Comparison of ENCODE assay signal across 25 mouse cellular contexts in genomic region chr12:108749019-108749418, GRCm38 (mm10). TPM values are rescaled to one million over a fixed set of nuclear protein-coding genes. Genes with fewer than 3 reads are reported as not detected.
A peak's percentile ranks its signal among the peaks of the same experiment; 100 is the strongest.
DNase-seq lines count a peak whose midpoint lies in the region; ATAC-seq and TF ChIP-seq lines count a peak whose summit lies in the region.
"Had no signal": no experiment of that assay in that cellular context is flagged by ENCODE, and none has a peak within 500 bp of the region (broad histone marks: within the 10 kb centered on the region; RNA-seq: fewer than 3 reads in every experiment).

No protein-coding gene starts in this region.

- no peak overlapping the region for H3K9ac ChIP-seq in intestine, embryonic 14.5 days (ENCODE audit: low read length)
- H3K9ac ChIP-seq in intestine, postnatal 0 days (ENCODE audit: low read depth, low read length), result no peak overlapping the region
- H3K9ac ChIP-seq in neural tube, embryonic 15.5 days (replicated peaks), result no peak overlapping the region
- H3K9ac ChIP-seq: embryonic facial prominence, embryonic 12.5 days; forebrain, embryonic 13.5 days; forebrain, embryonic 15.5 days had no signal

- no peaks in the 10 kb centered on the region for H3K9me3 ChIP-seq in intestine, embryonic 14.5 days (ENCODE audit: control insufficient read depth, low read length)
- H3K9me3 ChIP-seq in intestine, postnatal 0 days (ENCODE audit: control insufficient read depth), result no peaks in the 10 kb centered on the region
- H3K9me3 ChIP-seq in neural tube, embryonic 15.5 days (replicated peaks), result no peaks in the 10 kb centered on the region
- H3K9me3 ChIP-seq in embryonic facial prominence, embryonic 10.5 days, result no peaks in the 10 kb centered on the region
- H3K9me3 ChIP-seq: embryonic facial prominence, embryonic 12.5 days; forebrain, embryonic 13.5 days; forebrain, embryonic 15.5 days had no signal

- H3K27ac ChIP-seq in intestine, embryonic 14.5 days (ENCODE audit: low read depth), result no peak overlapping the region
- no peak overlapping the region for H3K27ac ChIP-seq in intestine, postnatal 0 days (ENCODE audit: low read depth, low read length)
- H3K27ac ChIP-seq in neural tube, embryonic 15.5 days (replicated peaks), result no peak overlapping the region
- no peak overlapping the region for H3K27ac ChIP-seq in embryonic facial prominence, embryonic 10.5 days (replicated peaks)
- H3K27ac ChIP-seq: embryonic facial prominence, embryonic 12.5 days; forebrain, embryonic 13.5 days; forebrain, embryonic 15.5 days had no signal

- H3K4me2 ChIP-seq in intestine, embryonic 14.5 days (ENCODE audit: low read length), result no peak overlapping the region
- H3K4me2 ChIP-seq in intestine, postnatal 0 days (replicated peaks; ENCODE audit: low read depth), result no peak overlapping the region
- no peak overlapping the region for H3K4me2 ChIP-seq in neural tube, embryonic 15.5 days
- H3K4me2 ChIP-seq: embryonic facial prominence, embryonic 12.5 days; forebrain, embryonic 13.5 days; forebrain, embryonic 15.5 days had no signal

- no peaks in the 10 kb centered on the region for H3K36me3 ChIP-seq in intestine, embryonic 14.5 days (ENCODE audit: control insufficient read depth, insufficient read depth, low read length)
- no peaks in the 10 kb centered on the region for H3K36me3 ChIP-seq in intestine, postnatal 0 days (ENCODE audit: control insufficient read depth, insufficient read depth)
- H3K36me3 ChIP-seq in neural tube, embryonic 15.5 days, result no peaks in the 10 kb centered on the region
- no peaks in the 10 kb centered on the region for H3K36me3 ChIP-seq in embryonic facial prominence, embryonic 10.5 days (replicated peaks)
- H3K36me3 ChIP-seq: embryonic facial prominence, embryonic 12.5 days; forebrain, embryonic 15.5 days; G1E had no signal

- no peaks in the 10 kb centered on the region for H3K4me1 ChIP-seq in intestine, embryonic 14.5 days (replicated peaks; ENCODE audit: control insufficient read depth, insufficient read depth, low read length)
- H3K4me1 ChIP-seq in intestine, postnatal 0 days (replicated peaks; ENCODE audit: control insufficient read depth, insufficient read depth, low read length), result no peaks in the 10 kb centered on the region
- no peaks in the 10 kb centered on the region for H3K4me1 ChIP-seq in neural tube, embryonic 15.5 days
- H3K4me1 ChIP-seq in embryonic facial prominence, embryonic 10.5 days, result peaks cover 8% of the 10 kb centered on the region; the same call in 1 of the 2 replicates
- H3K4me1 ChIP-seq: embryonic facial prominence, embryonic 12.5 days; forebrain, embryonic 15.5 days had no signal

- 77% methylated on average over 6 of the region's 6 CpGs for WGBS in intestine, embryonic 14.5 days
- WGBS in intestine, postnatal 0 days, result 85% methylated on average over 6 of the region's 6 CpGs
- WGBS in neural tube, embryonic 15.5 days, result 70% methylated on average over 6 of the region's 6 CpGs
- 66% methylated on average over 6 of the region's 6 CpGs for WGBS in embryonic facial prominence, embryonic 10.5 days

- intact Hi-C loops in heart, postnatal 36 days (cut with DNase I), result no loop called here

- peak; percentile 57 for DNase-seq in heart, adult 11 months
- no peak for DNase-seq in heart, postnatal 36 days
- DNase-seq in intestine, embryonic 14.5 days (ENCODE audit: low spot score), result peak; percentile 41
- peak; percentile 4 for DNase-seq in neural tube, embryonic 10.5 days (ENCODE audit: extremely low spot score, low spot score)
- peak; percentile 6 for DNase-seq in embryonic facial prominence, embryonic 10.5 days (ENCODE audit: low spot score)
- DNase-seq: adrenal gland, adult 2 months; adrenal gland, postnatal 10 days; adrenal gland, postnatal 25 days; B cell, adult 2 months; cerebellum, adult 11 months; cerebellum, adult 18-20 months; cerebellum, adult 8-10 months; cerebellum, adult 9-11 months; cerebellum, postnatal 14 days; cerebellum, postnatal 36 days; embryo, embryonic 11 days had no signal

- ATAC-seq in intestine, embryonic 14.5 days (replicated peaks; ENCODE audit: low FRiP score, low TSS enrichment, low read depth), result no peak
- ATAC-seq in intestine, postnatal 0 days, result no peak
- no peak for ATAC-seq in neural tube, embryonic 15.5 days (ENCODE audit: low FRiP score)
- ATAC-seq: CD4-positive, CD25-positive, alpha-beta regulatory T cell, adult 4 months; forebrain, embryonic 13.5 days; forebrain, embryonic 15.5 days had no signal

- no peaks in the 10 kb centered on the region for H3K27me3 ChIP-seq in intestine, embryonic 14.5 days (replicated peaks; ENCODE audit: control insufficient read depth, insufficient read depth, low read length)
- H3K27me3 ChIP-seq in intestine, postnatal 0 days (replicated peaks; ENCODE audit: control insufficient read depth, insufficient read depth, low read length), result no peaks in the 10 kb centered on the region
- H3K27me3 ChIP-seq in neural tube, embryonic 15.5 days (replicated peaks), result no peaks in the 10 kb centered on the region
- no peaks in the 10 kb centered on the region for H3K27me3 ChIP-seq in embryonic facial prominence, embryonic 10.5 days (replicated peaks; ENCODE audit: low read depth, poor library complexity, severe bottlenecking)
- H3K27me3 ChIP-seq: embryonic facial prominence, embryonic 12.5 days; forebrain, embryonic 13.5 days; forebrain, embryonic 15.5 days had no signal

- no peak overlapping the region for H3K4me3 ChIP-seq in intestine, embryonic 14.5 days (ENCODE audit: low read depth, low read length)
- no peak overlapping the region for H3K4me3 ChIP-seq in intestine, postnatal 0 days (ENCODE audit: low read depth, low read length)
- no peak overlapping the region for H3K4me3 ChIP-seq in neural tube, embryonic 15.5 days (replicated peaks)
- no peak overlapping the region for H3K4me3 ChIP-seq in embryonic facial prominence, embryonic 10.5 days
- H3K4me3 ChIP-seq: embryonic facial prominence, embryonic 12.5 days; forebrain, embryonic 13.5 days; forebrain, embryonic 15.5 days had no signal

- no peak for TF ChIP-seq CTCF in intestine, postnatal 0 days (IDR thresholded peaks at IDR 0.05; ENCODE audit: low read depth)

RNA-seq across cellular contexts. Expression of gene Yy1, which starts 43.8 kb away (rescaled TPM):
- 10 to 100 TPM; 38.3 to 42.7 TPM for total RNA-seq in heart, postnatal 36 days (2021)
- 18.4 and 20.5 TPM in 2 replicates for polyA plus RNA-seq in intestine, embryonic 14.5 days (2014; fragmentation: Nextera tagmentation; extraction: Ambion mirVana)
- polyA plus RNA-seq in intestine, postnatal 0 days (2015; fragmentation: Nextera tagmentation; extraction: Ambion mirVana), result 10.3 and 10.9 TPM in 2 replicates
- polyA plus RNA-seq in neural tube, embryonic 15.5 days (2015; fragmentation: Nextera tagmentation; extraction: Ambion mirVana), result 10.2 and 13.7 TPM in 2 replicates
- polyA plus RNA-seq in embryonic facial prominence, embryonic 10.5 days (2016; fragmentation: Nextera tagmentation; extraction: Ambion mirVana), result 14.0 and 15.0 TPM in 2 replicates

RNA-seq across cellular contexts. Expression of gene Degs2, which starts 46.9 kb away (rescaled TPM):
- total RNA-seq in heart, postnatal 36 days (2021), result under 1 TPM; 0.27 to 0.92 TPM
- polyA plus RNA-seq in intestine, embryonic 14.5 days (2014; fragmentation: Nextera tagmentation; extraction: Ambion mirVana), result 43.9 and 51.6 TPM in 2 replicates
- polyA plus RNA-seq in intestine, postnatal 0 days (2015; fragmentation: Nextera tagmentation; extraction: Ambion mirVana), result 264 and 273 TPM in 2 replicates
- 2.4 and 8.7 TPM in 2 replicates for polyA plus RNA-seq in neural tube, embryonic 15.5 days (2015; fragmentation: Nextera tagmentation; extraction: Ambion mirVana)
- polyA plus RNA-seq in embryonic facial prominence, embryonic 10.5 days (2016; fragmentation: Nextera tagmentation; extraction: Ambion mirVana), result 1.1 and 1.7 TPM in 2 replicates
- total RNA-seq: adrenal gland, postnatal 10 days; adrenal gland, postnatal 25 days; CH12.LX; common myeloid progenitor, adult 5-6 weeks; G1E had no signal
- polyA plus RNA-seq: G1E had no signal

Comparison
In these comparisons a context has a peak if more than half of its experiments do, and no peak if none do; other contexts are left out.
1. DNase-seq: peak in heart, adult 11 months (single experiment), intestine, embryonic 14.5 days (single experiment), neural tube, embryonic 10.5 days (single experiment) and embryonic facial prominence, embryonic 10.5 days (single experiment); none in heart, postnatal 36 days (0 of 2).